Mouse (Mus musculus) left cerebral cortex, adult 2 months (tissue): ENCODE results near the gene Brd3os. TPM values are rescaled to one million over a fixed set of nuclear protein-coding genes. Genes with fewer than 3 reads are reported as not detected.

Experiments
- DNase-seq, 2 experiments: peaks; one replicate each; pipeline ENCODE4 v3.0.0; 2021 to 2022; ENCODE audit warnings: low spot score in 2 of 2, mixed read lengths in 1 of 2; ENCODE audit errors: extremely low spot score in 1 of 2
- H3K27ac ChIP-seq: fragments of 200-600 bp; 2 replicates; pipeline ENCODE4 v1.8.1; 2022
- H3K4me3 ChIP-seq: fragments of 200-600 bp; 2 replicates; pipeline ENCODE4 v1.8.1; 2022
- CTCF ChIP-seq: fragments of 200-600 bp; IDR thresholded peaks from 2 replicates; pipeline ENCODE4 v1.8.1; 2022; ENCODE audit warnings: antibody characterized with exemption, mild to moderate bottlenecking, moderate library complexity
- intact Hi-C: fragments of 180-260 bp; cut with DNase I; formaldehyde crosslinking; loops from one replicate; pipeline ENCODE4 v1.15.1; 2025
- total RNA-seq, 2 experiments: library from RNA; stranded (reverse); gene quantifications; 2 replicates each; pipeline ENCODE4 v1.2.3; 2021

Gene Brd3os
- total RNA-seq, 2 experiments from 2014 or later: 26.7 to 27.6 TPM

DNA sequence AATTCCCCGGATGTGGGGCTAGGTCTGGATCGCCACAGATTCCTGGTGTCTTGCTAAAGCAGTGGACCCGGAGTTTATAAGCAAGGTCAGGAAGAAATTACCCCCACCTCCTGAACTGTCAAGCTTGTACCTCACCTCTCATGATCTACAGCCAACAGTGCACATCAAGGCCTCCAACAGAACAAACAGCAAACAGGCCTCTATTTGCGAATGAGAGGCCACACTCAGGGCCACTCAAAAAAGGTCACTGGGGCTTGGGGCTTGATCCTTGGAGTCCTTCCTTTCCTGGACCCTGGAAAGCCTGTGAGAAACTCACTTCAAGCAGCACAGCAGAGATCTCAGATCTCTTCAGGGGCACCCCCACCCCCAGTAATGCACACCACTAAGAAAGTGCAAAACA is 31.8 kb downstream of the Brd3os start:
- intact Hi-C loops: loop anchor here (2.0 kb wide), 1 partner anchor 31 kb away; the partner anchor contains the start of gene Brd3os
- no peak for DNase-seq
- H3K4me3 ChIP-seq: peak overlapping the region; percentile 93
- no peak overlapping the region for H3K27ac ChIP-seq
- no peak for TF ChIP-seq CTCF

DNA sequence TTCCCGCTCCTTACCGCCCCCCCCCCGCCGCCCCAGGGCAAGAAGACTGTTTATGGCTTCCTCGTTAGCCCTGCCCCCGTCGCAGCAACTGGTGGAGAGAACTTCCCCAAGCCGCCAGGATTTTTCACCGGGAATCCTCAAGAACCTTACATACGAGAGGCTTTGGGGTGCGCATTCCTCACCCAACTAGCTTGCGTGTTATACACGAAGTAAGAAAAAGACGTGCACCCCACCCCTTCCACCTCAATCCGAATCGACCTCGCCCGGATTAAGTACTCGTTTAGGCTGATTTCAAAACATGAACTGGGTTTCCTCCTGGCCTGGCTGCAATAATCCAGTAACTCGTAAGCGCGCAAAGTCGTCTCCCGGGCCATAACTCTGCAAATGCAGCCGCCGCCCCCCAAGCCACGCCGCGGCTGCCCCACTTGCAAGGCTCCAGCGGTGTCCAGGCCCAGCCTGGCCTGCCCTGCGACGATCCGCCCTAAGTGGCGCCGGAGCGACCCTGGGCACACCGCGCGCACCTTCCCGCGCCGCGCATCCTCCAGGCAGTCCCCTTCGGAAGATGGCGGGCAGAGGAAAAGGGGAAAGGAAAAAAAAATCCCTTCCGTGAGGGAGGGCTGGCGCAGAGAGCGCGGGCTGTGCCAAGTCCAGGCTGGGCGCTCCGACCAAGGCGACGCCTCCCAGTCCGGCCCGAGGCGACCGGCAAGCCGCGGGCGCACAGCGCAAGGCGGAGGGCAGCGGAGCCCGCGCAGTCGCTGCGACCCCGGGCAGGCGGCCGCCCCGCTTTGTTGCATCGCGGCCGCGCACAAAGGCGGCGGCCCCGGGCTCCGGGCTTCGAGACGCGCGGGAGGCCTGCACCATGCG is 32.7 kb downstream of the Brd3os start:
- DNase-seq: peak in 1 of 2 experiments; percentile 42
- Histone ChIP-seq H3K4me3 (peak overlapping the region; percentile 93), H3K27ac (peak overlapping the region; percentile 79)
- no peak for TF ChIP-seq CTCF
- intact Hi-C loops: loop anchor here (1.0 to 2.0 kb wide), 2 partner anchors 32 to 39 kb away; partner anchors contain the start of gene Brd3os

DNA sequence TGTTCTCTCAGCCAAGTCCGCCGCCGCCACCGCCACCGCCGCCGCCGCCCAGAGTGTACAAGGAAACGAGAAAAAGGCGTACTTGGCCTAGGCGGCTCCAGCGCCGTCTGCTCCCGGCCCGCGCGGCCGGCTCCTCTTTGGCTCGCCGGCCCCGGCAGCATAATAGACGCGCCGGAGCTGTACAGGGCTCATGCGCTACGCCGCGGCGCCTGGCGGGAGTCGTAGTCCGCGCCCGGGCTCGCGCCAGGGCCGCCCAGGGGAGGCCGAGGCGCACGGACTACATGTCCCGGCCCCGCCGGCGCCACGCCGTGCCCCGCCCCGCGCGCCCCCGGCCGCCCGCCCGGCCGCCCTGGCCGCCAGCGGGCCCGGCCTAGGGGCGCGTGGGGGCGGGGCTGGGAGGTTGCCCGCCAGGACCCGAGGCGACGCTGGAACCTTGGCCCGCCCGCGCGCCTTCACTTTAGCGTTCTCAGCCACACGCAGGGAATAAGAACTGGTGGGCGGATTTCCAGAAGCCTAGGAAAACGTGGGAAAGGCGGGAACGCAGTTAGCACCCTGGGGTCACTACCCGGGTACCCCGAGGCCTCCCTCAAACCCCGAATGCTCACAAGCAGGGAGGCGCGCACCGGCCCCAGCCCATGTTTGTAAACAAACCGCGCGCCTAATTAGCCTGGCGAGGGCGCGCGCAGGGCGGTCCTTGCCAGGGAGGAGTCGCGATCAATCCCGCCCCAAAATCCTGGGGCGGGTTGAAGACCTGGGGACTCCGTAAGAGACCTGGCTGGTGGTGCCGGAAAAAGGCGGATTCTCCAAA is 33.6 kb downstream of the Brd3os start:
- H3K27ac ChIP-seq: peak overlapping the region; percentile 93
- DNase-seq: peak; percentile 91 to 92
- peak overlapping the region; percentile 93 for H3K4me3 ChIP-seq
- TF ChIP-seq CTCF: no peak
- intact Hi-C loops: loop anchor here (1.0 to 2.0 kb wide), 2 partner anchors 33 to 39 kb away; partner anchors contain the start of gene Brd3os

DNA sequence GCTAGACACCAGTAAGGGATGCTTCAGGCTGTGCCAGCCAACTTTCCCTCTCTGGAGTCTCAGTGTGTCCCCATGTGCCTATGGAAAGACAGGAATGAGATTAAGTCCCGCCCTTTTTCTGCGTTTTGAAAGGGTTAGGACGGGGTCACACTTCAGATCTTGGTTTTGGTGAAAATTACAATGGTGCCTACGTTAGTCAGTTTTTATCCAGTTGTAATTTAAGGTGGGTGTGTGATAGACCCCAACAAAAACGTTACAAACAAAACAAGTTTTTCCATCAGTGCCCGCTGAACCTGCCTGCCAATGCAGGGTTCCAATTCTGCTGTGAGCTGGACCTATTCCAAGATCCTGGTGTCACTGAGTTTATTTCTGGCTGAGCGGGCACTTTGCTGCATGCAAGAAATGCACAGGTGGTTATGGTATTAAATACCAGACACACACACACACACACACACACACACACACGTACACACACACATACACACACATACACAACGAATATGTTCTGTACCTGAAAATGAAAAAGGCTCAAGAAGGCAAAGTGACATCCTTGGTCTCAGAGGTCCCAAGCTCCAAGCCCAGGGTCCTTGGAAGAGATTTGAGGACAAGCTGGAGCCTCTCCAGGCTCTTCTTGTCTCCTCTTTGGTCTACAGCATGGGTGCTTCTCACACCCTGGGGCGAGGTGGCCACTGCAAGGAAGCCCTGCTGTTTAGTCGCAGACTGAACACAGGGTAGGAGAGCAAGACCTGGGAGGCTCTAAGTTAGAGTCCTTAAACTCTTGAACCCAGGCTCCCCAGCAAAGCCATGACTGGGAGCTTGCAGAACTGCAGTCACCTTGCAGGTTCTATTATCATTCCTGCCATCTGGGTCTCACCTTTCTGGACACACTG is 34.4 kb downstream of the Brd3os start:
- H3K27ac ChIP-seq: peak overlapping the region; percentile 93
- DNase-seq: no peak
- intact Hi-C loops: no loop called here
- TF ChIP-seq CTCF: no peak
- peak overlapping the region; percentile 93 for H3K4me3 ChIP-seq

DNA sequence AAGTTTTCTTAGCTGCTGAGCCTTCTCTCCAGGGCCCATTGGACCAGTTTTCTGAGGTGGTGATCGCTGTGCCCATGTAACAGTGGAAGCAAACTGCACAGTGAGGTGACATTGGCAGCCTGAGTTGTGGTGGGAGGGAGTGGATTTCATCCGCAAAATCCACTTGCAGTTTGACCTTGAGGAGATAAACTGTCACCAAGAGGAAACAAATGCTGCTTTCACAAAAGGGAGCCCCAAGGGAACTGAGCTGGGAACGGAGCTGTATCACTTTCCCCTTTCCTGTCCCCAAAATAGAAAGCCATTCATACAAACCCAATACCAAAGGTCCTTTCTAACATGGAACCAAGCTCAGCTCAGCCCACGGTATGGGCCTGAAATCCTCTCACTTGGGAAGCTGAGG is 37.7 kb downstream of the Brd3os start:
- TF ChIP-seq CTCF: no peak
- no peak overlapping the region for H3K27ac ChIP-seq
- no peak for DNase-seq
- intact Hi-C loops: no loop called here
- no peak overlapping the region for H3K4me3 ChIP-seq

DNA sequence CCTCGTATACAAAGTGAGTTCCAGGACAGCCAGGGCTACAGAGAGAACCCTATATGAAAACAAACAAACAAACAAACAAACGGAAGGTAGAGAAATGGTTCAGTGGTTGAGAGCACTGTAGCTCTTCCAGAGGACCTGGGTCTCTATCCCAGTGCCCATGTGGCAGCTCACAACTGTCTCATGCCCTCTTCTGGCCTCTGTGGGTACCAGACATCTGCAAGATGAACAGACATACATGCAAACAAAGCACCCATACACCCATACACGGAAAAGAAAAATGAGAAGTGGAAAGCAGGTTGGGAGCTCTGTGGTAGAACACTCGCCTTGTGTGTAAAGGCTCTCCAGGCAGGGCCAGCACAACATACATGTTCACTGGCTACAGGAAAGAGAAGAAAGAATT is 38.2 kb downstream of the Brd3os start:
- intact Hi-C loops: no loop called here
- no peak overlapping the region for H3K27ac ChIP-seq

DNA sequence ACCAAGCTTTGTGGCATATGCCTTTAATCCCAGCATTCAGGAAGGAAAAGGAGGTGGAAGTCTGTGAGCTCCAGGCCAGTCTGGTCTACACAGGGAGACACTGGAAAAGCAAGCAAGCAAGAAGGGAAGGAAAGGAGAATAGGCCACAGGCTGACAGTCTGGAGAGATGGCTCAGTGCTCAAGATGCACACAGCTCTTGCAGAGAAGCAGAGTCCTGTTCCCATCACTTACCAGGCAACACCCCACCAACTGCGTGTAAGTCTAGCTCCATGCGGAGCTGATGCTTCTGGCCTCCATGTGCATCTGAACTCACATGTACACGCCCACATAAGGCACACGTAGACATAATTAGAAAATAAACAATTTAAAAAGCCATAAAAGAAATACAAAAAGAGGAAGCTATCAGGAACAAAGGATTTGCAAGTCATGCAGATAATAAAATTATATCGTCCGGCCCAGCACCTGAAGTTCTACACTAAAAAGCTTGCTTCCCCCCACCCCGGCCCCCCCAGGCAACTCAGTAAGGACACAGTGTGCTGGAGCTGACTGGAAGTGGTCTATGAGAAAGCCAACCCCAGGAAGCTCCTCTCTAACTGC is 40.2 kb downstream of the Brd3os start:
- no peak for DNase-seq
- no peak overlapping the region for H3K27ac ChIP-seq
- H3K4me3 ChIP-seq: no peak overlapping the region
- TF ChIP-seq CTCF: no peak
- intact Hi-C loops: no loop called here

More for the DNA sequence above, 38.2 kb downstream of the Brd3os start:
- TF ChIP-seq CTCF: no peak
- DNase-seq: no peak
- no peak overlapping the region for H3K4me3 ChIP-seq

DNA sequence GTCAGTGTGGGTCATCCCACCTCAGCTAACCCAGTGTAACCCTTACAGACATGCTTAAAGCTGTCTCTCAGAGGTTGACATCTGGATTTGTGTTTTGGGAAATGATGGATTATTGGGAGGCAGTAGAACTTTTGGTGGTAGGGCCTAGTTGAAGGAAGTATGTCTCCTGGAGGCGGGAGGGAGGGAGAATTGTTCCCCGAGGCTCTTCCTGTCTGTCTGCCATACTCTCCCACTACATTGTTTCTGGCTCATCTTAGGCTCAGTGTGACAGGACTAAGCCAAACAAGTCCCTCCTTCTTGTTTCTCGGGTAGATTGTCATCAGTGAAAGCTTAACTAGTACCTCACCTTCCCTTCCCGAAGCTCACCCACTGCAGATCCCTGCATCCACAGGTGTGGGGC is 44.6 kb downstream of the Brd3os start:
- intact Hi-C loops: no loop called here
- no peak overlapping the region for H3K27ac ChIP-seq
- no peak for TF ChIP-seq CTCF
- no peak for DNase-seq
- H3K4me3 ChIP-seq: no peak overlapping the region

DNA sequence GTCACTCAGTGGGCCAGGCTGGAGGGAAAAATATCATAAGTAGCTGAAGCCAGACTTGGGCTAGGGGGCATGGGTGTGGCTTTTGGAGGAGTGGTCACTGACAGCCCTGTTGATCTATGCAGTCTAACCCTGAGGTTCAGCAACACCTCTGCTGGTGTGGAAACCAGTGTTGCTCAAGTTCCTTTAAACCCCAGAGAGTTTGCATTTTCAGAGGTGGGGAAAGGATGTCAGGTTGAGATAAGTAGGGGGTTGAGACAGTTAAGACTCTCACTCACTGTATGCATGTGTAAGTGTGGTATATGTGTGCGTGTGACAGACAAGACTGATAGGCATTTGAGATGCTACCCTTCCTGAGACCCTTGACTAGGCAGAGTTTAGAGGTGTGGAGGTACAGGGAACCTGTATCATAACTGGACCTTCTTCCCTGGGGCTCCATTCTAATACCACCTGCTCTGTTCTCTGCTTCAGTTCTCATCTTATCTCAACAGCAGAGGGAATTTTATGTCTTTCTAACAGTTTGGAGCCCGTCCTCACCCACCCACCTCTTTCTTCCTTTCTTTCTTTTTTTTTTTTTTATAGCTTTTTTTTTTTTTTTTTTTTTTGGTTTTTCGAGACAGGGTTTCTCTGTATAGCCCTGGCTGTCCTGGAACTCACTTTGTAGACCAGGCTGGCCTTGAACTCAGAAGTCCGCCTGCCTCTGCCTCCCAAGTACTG is 45.4 kb downstream of the Brd3os start:
- TF ChIP-seq CTCF: no peak
- Histone ChIP-seq H3K4me3 (no peak overlapping the region), H3K27ac (no peak overlapping the region)
- no peak for DNase-seq
- intact Hi-C loops: no loop called here

DNA sequence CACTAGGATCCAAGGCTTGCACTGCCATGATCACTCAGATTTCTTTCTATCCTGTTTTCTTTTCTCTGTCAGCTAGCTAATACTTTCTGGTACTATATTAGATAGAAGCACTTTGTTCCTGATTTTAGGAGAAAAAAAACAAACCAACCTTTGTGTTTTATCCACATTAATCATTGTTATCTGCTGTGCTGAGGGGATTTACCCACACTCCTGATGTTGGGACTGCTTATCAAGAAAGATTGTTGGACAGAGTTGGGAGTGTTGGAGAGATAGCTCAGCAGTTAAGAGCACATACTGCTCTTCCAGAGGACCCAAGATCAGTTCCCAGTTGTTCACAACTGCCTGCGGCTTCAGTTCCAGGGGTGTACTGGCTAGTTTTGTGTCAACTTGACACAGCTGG is 46.2 kb downstream of the Brd3os start:
- intact Hi-C loops: no loop called here
- no peak for TF ChIP-seq CTCF
- no peak for DNase-seq
- Histone ChIP-seq H3K27ac (no peak overlapping the region), H3K4me3 (no peak overlapping the region)
